Mouse (Mus musculus): ENCODE measurements around the gene Rusc2.

GRCm38 (mm10) chr4:43389845-43390440 is 8.2 kb downstream of the Rusc2 start:
- TF ChIP-seq POLR2A (IDR thresholded peaks at IDR 0.05; ENCODE audit: insufficient read depth, low read depth, low read length) = no peak
- TF ChIP-seq CTCF (IDR thresholded peaks at IDR 0.05; ENCODE audit: insufficient read depth, low read depth, low read length) = no peak

All from olfactory bulb, adult 2 months (tissue).